Mouse (Mus musculus): ENCODE results near the gene Nkapl. TPM values are rescaled to one million over a fixed set of nuclear protein-coding genes. Genes with fewer than 3 reads are reported as not detected.

The Nkapl gene
- total RNA-seq, 2 experiments from 2014 or later = not detected

DNA sequence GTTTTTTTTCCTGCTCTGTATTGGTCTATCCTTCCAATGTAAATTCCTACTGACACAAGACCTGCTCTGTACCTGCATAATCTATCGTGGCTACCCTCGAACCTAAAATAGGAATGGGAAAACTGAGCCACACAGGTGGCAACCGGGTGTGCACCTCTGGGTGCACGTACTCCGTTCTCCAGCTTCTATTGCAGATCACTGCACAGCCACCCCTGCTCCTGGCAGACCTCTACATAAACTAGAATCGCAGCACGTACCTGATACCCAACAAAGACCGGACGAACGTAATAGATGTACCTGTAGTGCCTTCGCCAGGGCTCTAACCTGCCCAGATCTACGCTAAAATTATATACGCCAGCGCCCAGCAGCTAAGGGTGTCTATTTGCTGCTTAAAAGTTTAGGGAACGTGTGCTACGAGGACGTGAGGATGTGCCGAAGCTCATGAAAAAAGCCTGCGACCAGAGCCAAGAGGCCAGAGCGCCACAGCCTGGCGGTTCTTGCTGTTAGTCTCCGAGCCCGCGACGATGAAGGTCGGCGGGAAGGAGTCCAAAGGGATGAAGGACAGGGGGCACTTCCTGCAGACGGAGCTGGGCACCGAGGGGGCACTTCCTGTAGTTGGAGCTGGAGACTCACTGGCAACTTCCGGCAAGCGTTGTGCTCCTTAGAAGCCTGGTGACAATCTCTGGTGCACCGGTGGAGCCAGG is 27.7 kb downstream of the Nkapl start, which contains the start of gene Pgbd1:
Gene Pgbd1, minus strand, starts transcription at position 556 of the 704 bp plus-strand sequence.
- ATAC-seq (replicated peaks; ENCODE audit: poor library complexity, severe bottlenecking) = peak; percentile 95

GRCm38 (mm10) chr13:21435476-21435875 is 32.8 kb downstream of the Nkapl start:
- ATAC-seq (replicated peaks; ENCODE audit: poor library complexity, severe bottlenecking) = no peak; the same call in 1 of the 2 replicates

DNA sequence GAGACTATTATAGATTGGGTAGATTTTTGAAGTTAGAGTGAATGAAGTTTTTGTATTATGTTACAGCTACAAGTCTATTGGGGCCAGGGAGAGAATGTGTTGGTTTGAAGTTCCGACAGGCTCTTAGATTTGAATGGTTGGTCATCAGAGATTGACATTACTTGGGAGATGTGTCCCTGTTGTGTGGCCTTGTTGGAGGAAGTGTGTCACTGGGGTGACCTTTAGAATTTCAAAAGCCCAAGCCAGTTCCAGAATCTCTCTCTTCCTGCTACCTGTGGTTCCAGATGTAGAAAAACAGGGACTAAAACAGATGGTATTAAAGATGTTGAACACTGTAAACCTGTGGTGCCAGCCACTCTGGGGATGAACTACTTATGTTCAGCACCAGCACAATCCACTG is 40.7 kb downstream of the Nkapl start:
- ATAC-seq (replicated peaks; ENCODE audit: poor library complexity, severe bottlenecking) = no peak

DNA sequence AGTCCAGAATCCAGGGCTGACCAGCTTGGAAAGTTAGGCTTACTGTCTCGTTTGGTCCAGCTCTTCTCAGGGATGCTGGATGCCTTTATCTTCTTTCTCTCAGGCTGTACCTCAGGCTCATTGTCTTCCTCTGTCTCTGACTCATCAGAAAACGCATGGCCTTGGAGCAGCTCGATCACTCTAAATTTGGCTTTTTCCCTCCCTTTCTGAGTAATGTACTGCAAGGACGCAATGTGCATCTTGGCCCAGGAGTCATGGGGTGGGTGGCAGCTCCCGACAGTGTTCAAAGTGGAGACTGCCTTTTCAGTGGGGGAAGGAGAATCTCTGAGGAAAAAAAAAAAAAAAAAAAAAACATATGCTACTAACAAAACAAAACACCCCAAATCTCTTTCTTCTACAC is 45.0 kb downstream of the Nkapl start:
- ATAC-seq (replicated peaks; ENCODE audit: poor library complexity, severe bottlenecking) = no peak

DNA sequence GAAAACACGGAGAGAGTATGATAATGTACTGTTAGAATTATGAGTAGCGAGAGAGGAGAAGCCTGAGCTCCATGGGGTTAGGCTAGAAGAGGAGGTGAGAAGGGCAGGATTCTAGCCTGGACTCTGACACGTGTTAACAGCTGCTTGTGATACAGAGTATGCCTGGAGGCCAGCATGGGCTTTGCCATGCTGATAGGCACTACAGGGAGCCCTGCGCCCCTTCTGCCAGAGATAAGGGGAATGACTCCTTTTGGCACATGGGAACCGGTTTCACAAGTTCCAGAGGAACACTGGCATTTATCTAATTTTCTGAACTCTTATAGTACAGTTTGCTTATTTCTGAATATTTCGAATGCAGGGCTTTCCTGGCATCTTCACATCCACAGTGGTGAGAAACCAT is 49.4 kb downstream of the Nkapl start:
- no peak for ATAC-seq (replicated peaks; ENCODE audit: poor library complexity, severe bottlenecking)

DNA sequence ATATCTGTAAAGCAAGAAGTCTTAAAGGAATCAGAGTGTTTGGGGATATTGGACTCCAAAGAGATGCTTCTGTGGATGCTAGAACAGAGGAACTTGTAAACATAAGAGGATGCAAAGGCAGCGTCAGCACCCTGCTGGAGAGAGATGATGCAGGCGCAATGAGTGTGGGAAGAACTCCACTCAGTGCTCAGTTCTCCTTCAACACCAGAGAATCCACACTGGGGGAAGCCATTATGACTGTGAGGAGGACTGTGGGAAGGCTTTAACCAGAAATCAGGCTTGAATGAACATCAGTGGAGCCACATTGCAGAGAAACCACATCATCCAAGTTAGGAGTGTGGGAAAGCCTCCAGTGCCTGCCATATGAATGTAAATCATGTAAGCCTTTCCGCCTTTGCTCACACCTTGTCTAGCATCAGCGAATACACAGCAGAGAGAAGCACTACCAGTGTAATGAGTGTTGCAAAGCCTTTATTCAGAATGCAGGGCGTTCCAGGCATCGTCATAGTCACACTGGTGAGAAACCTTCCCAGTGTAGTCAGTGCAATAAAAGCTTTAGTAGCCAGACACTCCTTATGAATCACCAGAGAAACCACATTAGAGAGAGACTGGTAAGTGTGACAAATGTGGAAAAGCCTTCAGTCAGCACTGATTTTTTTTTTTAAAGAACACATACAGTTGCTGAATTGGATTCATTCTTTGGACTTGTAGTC is 50.9 kb downstream of the Nkapl start:
- ATAC-seq (replicated peaks; ENCODE audit: poor library complexity, severe bottlenecking) = no peak

Other genes with a start within 250 kb of the Nkapl start
- not detected in 2 replicates for gene Gpx5, start 175.8 kb downstream of the Nkapl start, total RNA-seq (2014; fragmentation: Nextera tagmentation)
- gene Gpx5, start 175.8 kb downstream of the Nkapl start, total RNA-seq (2017) = not detected in 2 replicates
- gene Gpx6, start 156.4 kb downstream of the Nkapl start, total RNA-seq (2014; fragmentation: Nextera tagmentation) = not detected in 2 replicates
- gene Gpx6, start 156.4 kb downstream of the Nkapl start, total RNA-seq (2017) = not detected in 2 replicates
- not detected in 2 replicates for gene Olfr1367, start 121.6 kb downstream of the Nkapl start, total RNA-seq (2014; fragmentation: Nextera tagmentation)
- not detected in 2 replicates for gene Olfr1367, start 121.6 kb downstream of the Nkapl start, total RNA-seq (2017)
- gene Zscan12, start 105.7 kb downstream of the Nkapl start, total RNA-seq (2014; fragmentation: Nextera tagmentation) = 8.4 and 8.6 TPM in 2 replicates
- 11.1 and 20.0 TPM in 2 replicates for gene Zscan12, start 105.7 kb downstream of the Nkapl start, total RNA-seq (2017)
- 41.4 and 46.5 TPM in 2 replicates for gene Zkscan3, start 65.8 kb downstream of the Nkapl start, total RNA-seq (2014; fragmentation: Nextera tagmentation)
- 29.1 and 33.0 TPM in 2 replicates for gene Zkscan3, start 65.8 kb downstream of the Nkapl start, total RNA-seq (2017)
- 0.71 and 3.2 TPM in 2 replicates for gene Pgbd1, start 27.5 kb downstream of the Nkapl start, total RNA-seq (2014; fragmentation: Nextera tagmentation)
- 0.93 and 2.0 TPM in 2 replicates for gene Pgbd1, start 27.5 kb downstream of the Nkapl start, total RNA-seq (2017)
- 19.5 and 21.5 TPM in 2 replicates for gene Zscan26, start 14.8 kb downstream of the Nkapl start, total RNA-seq (2014; fragmentation: Nextera tagmentation)
- 18.7 and 22.5 TPM in 2 replicates for gene Zscan26, start 14.8 kb downstream of the Nkapl start, total RNA-seq (2017)
- 0.81 TPM in 1 of 2 replicates, not detected in the other for gene Zkscan4, start 10.4 kb upstream of the Nkapl start, total RNA-seq (2014; fragmentation: Nextera tagmentation)
- 0.72 and 0.73 TPM in 2 replicates for gene Zkscan4, start 10.4 kb upstream of the Nkapl start, total RNA-seq (2017)
- not detected in 2 replicates for gene Gm10065, start 10.9 kb upstream of the Nkapl start, total RNA-seq (2014; fragmentation: Nextera tagmentation)
- gene Gm10065, start 10.9 kb upstream of the Nkapl start, total RNA-seq (2017) = not detected in 2 replicates
- 0.21 and 1.2 TPM in 2 replicates for gene AK157302, start 26.7 kb upstream of the Nkapl start, total RNA-seq (2014; fragmentation: Nextera tagmentation)
- gene AK157302, start 26.7 kb upstream of the Nkapl start, total RNA-seq (2017) = 1.1 TPM in 1 of 2 replicates, not detected in the other
- gene Gm11273, start 32.9 kb upstream of the Nkapl start, total RNA-seq (2014; fragmentation: Nextera tagmentation) = 7.3 and 7.9 TPM in 2 replicates
- 4.4 and 6.8 TPM in 2 replicates for gene Gm11273, start 32.9 kb upstream of the Nkapl start, total RNA-seq (2017)
- 10.9 TPM in 2 replicates for gene Zkscan8, start 62.6 kb upstream of the Nkapl start, total RNA-seq (2014; fragmentation: Nextera tagmentation)
- 7.3 and 7.8 TPM in 2 replicates for gene Zkscan8, start 62.6 kb upstream of the Nkapl start, total RNA-seq (2017)
- gene Olfr1366, start 74.3 kb upstream of the Nkapl start, total RNA-seq (2014; fragmentation: Nextera tagmentation) = not detected in 2 replicates
- not detected in 2 replicates for gene Olfr1366, start 74.3 kb upstream of the Nkapl start, total RNA-seq (2017)
- not detected in 2 replicates for gene Olfr1535, start 91.4 kb upstream of the Nkapl start, total RNA-seq (2014; fragmentation: Nextera tagmentation)
- gene Olfr1535, start 91.4 kb upstream of the Nkapl start, total RNA-seq (2017) = not detected in 2 replicates
- not detected in 2 replicates for gene Olfr1364, start 113.2 kb upstream of the Nkapl start, total RNA-seq (2014; fragmentation: Nextera tagmentation)
- gene Olfr1364, start 113.2 kb upstream of the Nkapl start, total RNA-seq (2017) = not detected in 2 replicates
- gene Olfr1362, start 145.5 kb upstream of the Nkapl start, total RNA-seq (2014; fragmentation: Nextera tagmentation) = not detected in 2 replicates
- gene Olfr1362, start 145.5 kb upstream of the Nkapl start, total RNA-seq (2017) = not detected in 2 replicates
- not detected in 2 replicates for gene Olfr11, start 174.0 kb upstream of the Nkapl start, total RNA-seq (2014; fragmentation: Nextera tagmentation)
- gene Olfr11, start 174.0 kb upstream of the Nkapl start, total RNA-seq (2017) = not detected in 2 replicates
- not detected in 2 replicates for gene Olfr1361, start 194.9 kb upstream of the Nkapl start, total RNA-seq (2014; fragmentation: Nextera tagmentation)
- gene Olfr1361, start 194.9 kb upstream of the Nkapl start, total RNA-seq (2017) = not detected in 2 replicates
- gene Olfr1360, start 208.9 kb upstream of the Nkapl start, total RNA-seq (2014; fragmentation: Nextera tagmentation) = not detected in 2 replicates
- not detected in 2 replicates for gene Olfr1360, start 208.9 kb upstream of the Nkapl start, total RNA-seq (2017)
- not detected in 2 replicates for gene Olfr1359, start 229.6 kb upstream of the Nkapl start, total RNA-seq (2014; fragmentation: Nextera tagmentation)
- gene Olfr1359, start 229.6 kb upstream of the Nkapl start, total RNA-seq (2017) = not detected in 2 replicates
- 210 and 236 TPM in 2 replicates for gene Hist1h2bl, start 247.6 kb upstream of the Nkapl start, total RNA-seq (2014; fragmentation: Nextera tagmentation)
- 416 and 515 TPM in 2 replicates for gene Hist1h2bl, start 247.6 kb upstream of the Nkapl start, total RNA-seq (2017)
- 17.2 TPM in 1 of 2 replicates, not detected in the other for gene Hist1h2ai, start 247.9 kb upstream of the Nkapl start, total RNA-seq (2014; fragmentation: Nextera tagmentation)
- 2,072 and 5,185 TPM in 2 replicates for gene Hist1h2ai, start 247.9 kb upstream of the Nkapl start, total RNA-seq (2017)
- 4.5 TPM in 1 of 2 replicates, not detected in the other for gene Hist1h3h, start 249.2 kb upstream of the Nkapl start, total RNA-seq (2014; fragmentation: Nextera tagmentation)
- gene Hist1h3h, start 249.2 kb upstream of the Nkapl start, total RNA-seq (2017) = 334 and 360 TPM in 2 replicates